Mouse (Mus musculus) heart, postnatal 0 days (tissue): ENCODE measurements at regions not wholly inside any gene's neighbourhood (a gene's known extent, or its start where the extent isn't known, plus 50 kb on each side); places are given as distances from the start of the nearest gene placed in this dataset.

Experiments
- ATAC-seq: fragments of 200-750 bp; cut with Nextera tagmentation; 2 replicates; pipeline ENCODE4 v1.8.0; 2017; ENCODE audit warnings: low read depth, moderate number of reproducible peaks, moderate library complexity; ENCODE audit not compliant: insufficient read depth
- DNase-seq: peaks from one replicate; pipeline ENCODE4 v3.0.0-alpha.2; 2016; ENCODE audit warnings: low spot score
- H3K27ac ChIP-seq: fragments of 300-500 bp; sonication (generic); 2 replicates; pipeline ENCODE4 v1.5.1; 2014; ENCODE audit warnings: low read depth, mild to moderate bottlenecking
- H3K27me3 ChIP-seq: fragments of 300-500 bp; sonication (generic); 2 replicates; pipeline ENCODE4 v1.6.1; 2014; ENCODE audit warnings: low read length, mixed read lengths; ENCODE audit not compliant: control insufficient read depth, insufficient read depth
- H3K36me3 ChIP-seq: fragments of 300-500 bp; sonication (generic); replicated peaks from 2 replicates; pipeline ENCODE4 v1.6.1; 2014; ENCODE audit warnings: low read length, mixed read lengths; ENCODE audit not compliant: control insufficient read depth, insufficient read depth
- H3K4me1 ChIP-seq: fragments of 300-500 bp; sonication (generic); 2 replicates; pipeline ENCODE4 v1.6.1; 2014; ENCODE audit warnings: antibody characterized with exemption; ENCODE audit not compliant: control insufficient read depth, insufficient read depth
- H3K4me2 ChIP-seq: fragments of 300-500 bp; sonication (generic); 2 replicates; pipeline ENCODE4 v1.6.1; 2014; ENCODE audit warnings: low read depth, mild to moderate bottlenecking, low read length, moderate library complexity
- H3K4me3 ChIP-seq: fragments of 300-500 bp; sonication (generic); 2 replicates; pipeline ENCODE4 v1.5.1; 2014; ENCODE audit warnings: low read depth, low read length
- H3K9ac ChIP-seq: fragments of 300-500 bp; sonication (generic); replicated peaks from 2 replicates; pipeline ENCODE4 v1.6.1; 2014; ENCODE audit warnings: low read depth, low read length, mixed read lengths
- H3K9me3 ChIP-seq: fragments of 300-500 bp; sonication (generic); replicated peaks from 2 replicates; pipeline ENCODE4 v1.6.1; 2016; ENCODE audit warnings: low read length; ENCODE audit not compliant: control insufficient read depth
- CTCF ChIP-seq: IDR thresholded peaks from 2 replicates; pipeline ENCODE4 v1.5.1; 2016; ENCODE audit warnings: antibody characterized with exemption, control low read depth, low read depth
- EP300 ChIP-seq: IDR thresholded peaks from 2 replicates; pipeline ENCODE4 v1.6.1; 2016; ENCODE audit warnings: antibody characterized with exemption, low read depth
- WGBS: fragments of 180-500 bp; shearing (Covaris S2); extraction: QIAGEN DNeasy Blood & Tissue Kit; methylation state at CpG from one replicate; pipeline ENCODE4 v1.1.7; 2014; 5-methylcytosine and 5-hydroxymethylcytosine counted together

GRCm38 (mm10) chr9:89532435-89532834, 90.5 kb downstream of the Minar1 start:
- TF ChIP-seq EP300 = no peak
- TF ChIP-seq CTCF = no peak
- no peak for DNase-seq
- WGBS = 43% methylated on average over 2 of the region's 2 CpGs
- Histone ChIP-seq H3K4me1 (no peaks in the 10 kb centered on the region), H3K9me3 (no peaks in the 10 kb centered on the region), H3K4me3 (no peak overlapping the region), H3K36me3 (no peaks in the 10 kb centered on the region), H3K27me3 (no peaks in the 10 kb centered on the region), H3K9ac (no peak overlapping the region), H3K27ac (no peak overlapping the region), H3K4me2 (no peak overlapping the region)
- ATAC-seq = no peak

DNA sequence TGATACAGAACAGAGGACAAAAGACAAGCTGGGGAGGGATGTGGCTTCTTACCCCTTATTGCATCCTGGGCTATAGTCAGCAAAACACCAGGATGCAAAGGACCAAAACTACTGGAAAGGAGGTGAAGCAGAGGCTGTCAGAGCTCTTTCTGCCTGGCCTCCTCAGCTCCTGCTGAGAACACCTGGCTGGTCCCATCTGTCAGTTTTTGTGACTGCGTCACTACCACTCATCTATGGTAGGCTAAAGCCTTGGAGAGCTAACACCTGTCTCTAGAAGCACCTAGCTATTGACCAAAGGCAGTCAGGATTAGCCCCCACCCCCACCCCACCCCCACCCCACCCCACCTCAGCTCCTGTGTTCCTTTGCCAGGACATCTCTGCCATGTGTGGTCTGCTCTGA, 98.8 kb downstream of the Minar1 start:
- no peak overlapping the region for H3K9ac ChIP-seq
- TF ChIP-seq EP300 = no peak

GRCm38 (mm10) chr9:89523705-89524104, 99.2 kb downstream of the Minar1 start:
- 63% methylated on average over 3 of the region's 3 CpGs for WGBS
- TF ChIP-seq CTCF = no peak

More for the DNA sequence above, 98.8 kb downstream of the Minar1 start:
- Histone ChIP-seq H3K4me1 (no peaks in the 10 kb centered on the region), H3K27me3 (no peaks in the 10 kb centered on the region), H3K36me3 (no peaks in the 10 kb centered on the region), H3K4me3 (no peak overlapping the region), H3K27ac (no peak overlapping the region), H3K9me3 (no peaks in the 10 kb centered on the region), H3K4me2 (no peak overlapping the region)
- ATAC-seq = no peak
- WGBS = 89% methylated on average over 1 of the region's 1 CpGs
- DNase-seq = no peak

DNA sequence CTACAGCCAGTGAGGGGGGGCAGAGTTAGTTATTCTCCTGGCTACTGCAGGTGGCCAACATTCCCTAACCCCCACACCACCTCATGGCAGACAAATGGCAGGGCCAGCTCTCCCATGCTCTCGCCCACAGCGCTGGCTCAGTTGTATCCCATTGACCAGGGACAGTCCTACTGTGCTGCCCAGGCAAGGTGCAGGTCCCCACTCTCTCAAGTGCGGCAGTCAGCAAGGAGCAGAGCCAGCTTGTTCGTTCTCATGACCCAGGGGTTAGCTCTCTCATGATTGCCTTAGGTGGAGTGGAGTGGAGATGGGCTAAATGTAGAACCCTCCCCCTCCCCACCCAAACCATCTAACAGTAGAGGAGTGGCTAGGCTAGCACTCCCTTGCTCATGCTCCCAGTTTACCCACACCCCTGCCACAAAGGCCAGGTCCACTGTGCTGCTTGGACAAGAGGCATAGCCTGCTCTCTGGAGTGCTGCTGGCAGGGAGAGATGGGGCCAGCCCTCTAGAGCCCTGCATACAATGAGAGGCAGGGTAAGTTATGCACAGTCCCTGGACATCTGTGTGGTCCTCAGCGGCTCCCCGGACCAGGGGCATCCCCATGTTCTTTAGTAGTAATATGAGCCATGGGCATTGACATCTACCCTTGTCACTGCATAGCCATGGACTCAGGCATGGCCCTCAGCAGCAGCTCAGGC, 114.4 kb downstream of the Minar1 start:
- H3K9ac ChIP-seq = no peak overlapping the region
- no peaks in the 10 kb centered on the region for H3K4me1 ChIP-seq
- TF ChIP-seq CTCF = no peak
- H3K9me3 ChIP-seq = no peaks in the 10 kb centered on the region
- no peaks in the 10 kb centered on the region for H3K27me3 ChIP-seq
- ATAC-seq = no peak; the same call in 1 of the 2 replicates
- no peak overlapping the region for H3K27ac ChIP-seq
- no peak overlapping the region for H3K4me2 ChIP-seq
- 78% methylated on average over 6 of the region's 6 CpGs for WGBS
- no peak overlapping the region for H3K4me3 ChIP-seq
- no peaks in the 10 kb centered on the region for H3K36me3 ChIP-seq
- DNase-seq = no peak

More at GRCm38 (mm10) chr9:89523705-89524104, 99.2 kb downstream of the Minar1 start:
- no peak overlapping the region for H3K4me2 ChIP-seq
- no peak for DNase-seq
- H3K4me3 ChIP-seq = no peak overlapping the region
- no peaks in the 10 kb centered on the region for H3K36me3 ChIP-seq
- no peak overlapping the region for H3K27ac ChIP-seq
- no peak for ATAC-seq
- no peaks in the 10 kb centered on the region for H3K27me3 ChIP-seq
- H3K4me1 ChIP-seq = no peaks in the 10 kb centered on the region
- no peaks in the 10 kb centered on the region for H3K9me3 ChIP-seq
- H3K9ac ChIP-seq = no peak overlapping the region

- no peaks in the 10 kb centered on the region for H3K27me3 ChIP-seq
- H3K27ac ChIP-seq = no peak overlapping the region
- 69% methylated on average over 2 of the region's 2 CpGs for WGBS
- no peak overlapping the region for H3K4me3 ChIP-seq
- H3K9me3 ChIP-seq = no peaks in the 10 kb centered on the region
- no peak for DNase-seq
- H3K9ac ChIP-seq = no peak overlapping the region
- no peak for ATAC-seq
- H3K4me1 ChIP-seq = no peaks in the 10 kb centered on the region
- TF ChIP-seq EP300 = no peak
- no peak for TF ChIP-seq CTCF
- H3K4me2 ChIP-seq = no peak overlapping the region
- H3K36me3 ChIP-seq = no peaks in the 10 kb centered on the region
Observed at GRCm38 (mm10) chr9:89502083-89502482, 120.8 kb downstream of the Minar1 start.

DNA sequence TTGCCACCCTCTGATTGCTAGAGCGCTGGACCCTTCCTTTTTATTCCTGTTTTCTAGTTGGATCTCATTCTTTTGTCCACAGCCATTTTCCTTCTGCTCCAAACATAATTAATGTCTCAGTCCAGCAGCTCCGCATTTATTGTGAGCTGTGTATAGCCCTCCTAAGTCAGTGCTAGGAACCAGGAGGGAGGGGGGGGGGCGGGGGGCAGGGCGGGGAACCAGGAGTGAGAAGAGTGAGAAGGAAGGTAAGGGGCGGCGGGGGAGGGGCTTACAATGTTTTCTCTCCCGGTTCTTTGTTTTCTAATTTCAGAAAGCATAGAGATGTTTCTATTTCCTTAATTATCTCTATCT, 125.6 kb downstream of the Minar1 start:
- Histone ChIP-seq H3K9me3 (no peaks in the 10 kb centered on the region), H3K27me3 (no peaks in the 10 kb centered on the region), H3K4me3 (no peak overlapping the region), H3K36me3 (no peaks in the 10 kb centered on the region), H3K9ac (no peak overlapping the region), H3K4me2 (no peak overlapping the region), H3K4me1 (no peaks in the 10 kb centered on the region), H3K27ac (no peak overlapping the region)
- DNase-seq (no peak), ATAC-seq (no peak)
- WGBS = 29% methylated on average over 7 of the region's 7 CpGs
- TF ChIP-seq EP300 = no peak
- TF ChIP-seq CTCF = no peak
